Mouse (Mus musculus) forebrain, embryonic 15.5 days (tissue): ENCODE measurements around the gene Fgf5. TPM values are rescaled to one million over a fixed set of nuclear protein-coding genes. Genes with fewer than 3 reads are reported as not detected.

Source experiments
- ATAC-seq: fragments of 200-750 bp; cut with Nextera tagmentation; replicated peaks from 2 replicates; pipeline ENCODE4 v1.8.0; 2017; ENCODE audit warnings: mild to moderate bottlenecking, moderate TSS enrichment, moderate library complexity
- H3K27ac ChIP-seq: fragments of 300-500 bp; sonication (generic); replicated peaks from 2 replicates; pipeline ENCODE4 v1.5.1; 2015; ENCODE audit warnings: mild to moderate bottlenecking, inconsistent platforms
- H3K27me3 ChIP-seq: fragments of 300-500 bp; sonication (generic); 2 replicates; pipeline ENCODE4 v1.6.1; 2015; ENCODE audit warnings: inconsistent platforms
- H3K36me3 ChIP-seq: fragments of 300-500 bp; sonication (generic); 2 replicates; pipeline ENCODE4 v1.6.1; 2015; ENCODE audit warnings: mild to moderate bottlenecking, inconsistent platforms
- H3K4me1 ChIP-seq: fragments of 300-500 bp; sonication (generic); 2 replicates; pipeline ENCODE4 v1.6.1; 2015; ENCODE audit warnings: inconsistent platforms
- H3K4me2 ChIP-seq: fragments of 300-500 bp; sonication (generic); replicated peaks from 2 replicates; pipeline ENCODE4 v1.6.1; 2015; ENCODE audit warnings: mild to moderate bottlenecking, inconsistent platforms
- H3K4me3 ChIP-seq: fragments of 300-500 bp; sonication (generic); 2 replicates; pipeline ENCODE4 v1.5.1; 2015; ENCODE audit warnings: mild to moderate bottlenecking, inconsistent platforms
- H3K9ac ChIP-seq: fragments of 300-500 bp; sonication (generic); replicated peaks from 2 replicates; pipeline ENCODE4 v1.6.1; 2015; ENCODE audit warnings: mild to moderate bottlenecking, inconsistent platforms
- H3K9me3 ChIP-seq: fragments of 300-500 bp; sonication (generic); 2 replicates; pipeline ENCODE4 v1.6.1; 2016; ENCODE audit warnings: inconsistent platforms
- WGBS: fragments of 180-500 bp; shearing (Covaris S2); methylation state at CpG from one replicate; pipeline ENCODE4 v1.1.7; 2015; ENCODE audit warnings: mixed read lengths; 5-methylcytosine and 5-hydroxymethylcytosine counted together
- polyA plus RNA-seq: library from polyadenylated mRNA; unstranded; fragments of >200 nt; fragmentation: Nextera tagmentation; extraction: Ambion mirVana; gene quantifications from 2 replicates; pipeline ENCODE4 v1.2.1, GENCODE M21; 2015

Fgf5 gene
- polyA plus RNA-seq, 1 experiment from 2014 or later, result 0.79 TPM

DNA sequence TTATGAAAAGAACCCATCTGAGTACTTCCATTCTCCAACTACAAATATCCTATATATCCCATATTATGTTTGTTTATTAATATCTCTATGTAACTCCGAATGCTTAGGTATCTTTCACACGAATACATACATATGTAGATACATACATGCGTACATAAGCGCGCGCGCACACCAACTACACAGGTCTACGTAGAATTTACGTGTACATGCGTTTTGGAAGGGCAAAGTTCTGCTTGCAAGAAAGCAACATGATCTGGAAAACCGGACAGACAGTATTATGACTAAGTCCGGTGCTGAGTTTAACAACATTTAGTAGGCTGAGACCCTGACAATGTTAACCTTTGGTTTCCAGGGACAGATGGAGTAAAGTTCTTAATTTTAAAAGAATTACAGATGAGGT, 1.2 kb downstream of the Fgf5 start:
- Histone ChIP-seq H3K36me3 (no peaks in the 10 kb centered on the region), H3K4me3 (no peak overlapping the region; the same call in 1 of the 2 replicates), H3K4me1 (peaks cover 20% of the 10 kb centered on the region), H3K9me3 (no peaks in the 10 kb centered on the region), H3K9ac (no peak overlapping the region), H3K27ac (no peak overlapping the region), H3K4me2 (no peak overlapping the region), H3K27me3 (peaks cover 36% of the 10 kb centered on the region)
- no peak for ATAC-seq
- 3% methylated on average over 12 of the region's 12 CpGs for WGBS

DNA sequence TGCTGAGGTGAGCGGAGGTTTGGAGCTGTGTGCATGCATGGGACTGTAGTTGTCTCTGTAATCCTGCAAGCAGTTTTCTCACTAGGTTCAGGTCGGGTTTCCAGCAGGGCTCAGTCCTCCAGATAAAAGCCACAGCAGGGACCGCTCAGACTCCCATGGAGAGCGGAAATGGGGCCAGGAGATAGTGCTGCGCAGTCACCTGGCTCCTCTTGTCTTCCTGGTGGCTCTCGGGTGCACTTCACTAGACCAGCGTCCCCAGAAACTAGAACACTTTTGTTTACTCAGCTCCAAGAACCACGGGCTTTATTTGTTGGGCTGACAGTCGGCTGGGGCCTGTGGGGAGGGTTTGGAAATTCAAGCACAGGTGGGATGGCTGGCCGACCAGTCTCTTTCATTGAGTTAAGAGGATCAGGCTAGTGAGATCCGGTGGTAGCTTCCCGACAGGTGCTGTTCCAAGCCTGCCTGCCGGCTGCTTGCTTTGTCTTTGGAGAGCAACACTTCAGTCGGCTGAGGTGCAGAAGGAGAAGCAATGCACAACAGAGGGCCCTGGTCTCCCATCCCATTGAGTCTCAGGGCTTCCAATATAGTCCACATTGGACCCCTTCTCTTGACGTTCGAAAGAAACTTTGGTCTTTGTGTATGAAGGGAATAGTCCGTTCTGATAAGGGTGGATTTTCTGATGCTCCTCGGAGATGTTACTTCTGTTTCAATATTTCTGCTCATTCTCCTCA, 1.9 kb downstream of the Fgf5 start:
- H3K4me2 ChIP-seq, result 0 out of 2 replicates have a peak overlapping the region, but pooled peaks have one; percentile 7
- WGBS, result 7% methylated on average over 18 of the region's 18 CpGs
- peaks cover 36% of the 10 kb centered on the region for H3K27me3 ChIP-seq
- H3K4me3 ChIP-seq, result peak overlapping the region; percentile 4
- no peaks in the 10 kb centered on the region for H3K9me3 ChIP-seq
- no peak overlapping the region for H3K27ac ChIP-seq
- H3K4me1 ChIP-seq, result peaks cover 20% of the 10 kb centered on the region
- H3K36me3 ChIP-seq, result no peaks in the 10 kb centered on the region
- H3K9ac ChIP-seq, result no peak overlapping the region
- no peak for ATAC-seq

- 88% methylated on average over 21 of the region's 21 CpGs for WGBS
- H3K27me3 ChIP-seq, result no peaks in the 10 kb centered on the region
- H3K36me3 ChIP-seq, result no peaks in the 10 kb centered on the region
- no peak overlapping the region for H3K27ac ChIP-seq
- H3K4me2 ChIP-seq, result no peak overlapping the region
- H3K9ac ChIP-seq, result no peak overlapping the region
- no peaks in the 10 kb centered on the region for H3K9me3 ChIP-seq
- ATAC-seq, result no peak
- H3K4me1 ChIP-seq, result no peaks in the 10 kb centered on the region
- no peak overlapping the region for H3K4me3 ChIP-seq
These were observed 21.4 kb downstream of the Fgf5 start for GRCm38 (mm10) chr5:98275318-98275818.

- no peak overlapping the region for H3K27ac ChIP-seq
- no peak for ATAC-seq
- no peaks in the 10 kb centered on the region for H3K36me3 ChIP-seq
- H3K9me3 ChIP-seq, result no peaks in the 10 kb centered on the region
- H3K4me3 ChIP-seq, result no peak overlapping the region
- no peaks in the 10 kb centered on the region for H3K27me3 ChIP-seq
- 0 out of 2 replicates have a peak, but pooled peaks cover 5% of the 10 kb centered on the region for H3K4me1 ChIP-seq
- H3K4me2 ChIP-seq, result no peak overlapping the region
- 34% methylated on average over 9 of the region's 9 CpGs for WGBS
- H3K9ac ChIP-seq, result no peak overlapping the region
These were observed 28.0 kb downstream of the Fgf5 start for GRCm38 (mm10) chr5:98281993-98282392.

DNA sequence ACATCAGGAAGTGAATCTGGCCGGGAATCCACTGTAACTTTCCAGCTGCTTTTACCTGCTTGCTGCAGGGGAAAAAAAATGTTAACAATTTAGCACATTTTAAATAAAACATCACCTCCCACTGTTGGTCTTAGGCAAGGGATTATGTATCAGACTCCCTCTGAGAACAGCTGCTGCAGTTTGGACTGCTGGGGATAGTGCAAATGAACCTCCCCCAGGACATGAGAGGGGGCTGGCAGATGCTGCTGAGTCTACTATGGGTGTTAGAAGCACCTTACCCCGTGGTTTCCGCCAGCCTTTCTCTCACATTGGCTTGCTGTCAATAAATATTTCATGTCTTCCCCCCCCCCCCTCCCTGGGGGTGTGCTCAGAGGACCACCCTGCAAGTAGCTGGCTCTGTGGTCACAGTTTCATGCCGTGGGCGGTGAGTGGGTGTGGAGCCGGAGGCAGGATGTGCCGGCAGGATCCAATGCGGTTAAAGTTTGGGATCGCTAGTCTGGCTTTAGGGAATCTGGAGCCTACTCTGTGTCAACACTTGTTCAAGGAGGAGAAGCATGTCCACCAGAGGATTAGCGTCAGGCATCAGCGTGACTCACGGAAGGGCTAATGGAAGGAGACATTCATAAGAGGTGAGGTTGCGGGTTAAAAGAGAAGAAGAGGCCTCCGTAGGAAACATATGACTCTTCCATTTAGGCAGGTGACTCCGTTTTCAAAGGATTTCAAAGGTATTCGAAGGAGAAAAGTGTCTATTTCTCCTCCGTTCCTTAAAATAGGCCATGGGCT, 29.9 kb downstream of the Fgf5 start:
- Histone ChIP-seq H3K9me3 (no peaks in the 10 kb centered on the region), H3K36me3 (no peaks in the 10 kb centered on the region), H3K9ac (no peak overlapping the region), H3K27ac (no peak overlapping the region), H3K4me2 (no peak overlapping the region), H3K27me3 (no peaks in the 10 kb centered on the region), H3K4me3 (no peak overlapping the region), H3K4me1 (0 out of 2 replicates have a peak, but pooled peaks cover 5% of the 10 kb centered on the region)
- ATAC-seq, result no peak
- 40% methylated on average over 17 of the region's 17 CpGs for WGBS

- Histone ChIP-seq H3K9me3 (no peaks in the 10 kb centered on the region), H3K4me3 (no peak overlapping the region), H3K4me2 (no peak overlapping the region), H3K9ac (no peak overlapping the region), H3K27ac (no peak overlapping the region), H3K4me1 (peaks cover 13% of the 10 kb centered on the region), H3K36me3 (no peaks in the 10 kb centered on the region), H3K27me3 (peaks cover 20% of the 10 kb centered on the region)
- 83% methylated on average over 8 of the region's 8 CpGs for WGBS
- ATAC-seq, result no peak
These were observed 36.7 kb downstream of the Fgf5 start for GRCm38 (mm10) chr5:98290642-98291041.

DNA sequence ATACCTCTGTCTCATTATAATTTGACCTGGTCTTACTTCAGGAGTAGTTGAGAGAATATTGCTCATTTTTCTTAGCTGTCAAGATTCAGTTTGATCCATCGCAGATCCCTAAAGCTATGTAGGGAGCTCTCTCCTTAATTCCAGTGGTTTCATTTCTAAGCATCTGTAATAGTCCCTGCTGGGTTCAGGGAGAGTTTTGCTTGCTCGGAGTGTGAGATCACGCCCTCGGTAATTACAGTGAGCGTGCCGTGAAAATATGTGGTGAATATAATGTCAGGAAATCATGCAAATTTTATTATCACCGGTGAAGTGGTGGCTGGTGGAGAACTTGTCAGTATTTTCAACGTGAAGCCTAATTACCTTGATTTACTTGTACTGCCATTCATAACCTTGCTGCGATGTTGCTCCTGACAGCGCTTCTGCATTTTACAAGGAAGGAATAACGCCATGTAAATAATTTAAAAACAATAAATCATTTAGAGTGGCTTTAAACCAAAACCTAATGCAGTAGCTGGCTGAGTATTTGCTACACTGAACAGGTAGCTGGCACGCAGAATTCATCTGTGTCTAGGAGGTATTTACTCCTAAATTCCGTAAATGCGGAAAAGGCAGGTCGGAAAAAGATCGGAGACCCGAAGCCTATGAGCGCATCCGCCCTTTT, 38.5 kb downstream of the Fgf5 start:
- H3K4me2 ChIP-seq, result peak overlapping the region; percentile 47
- no peak for ATAC-seq
- H3K27me3 ChIP-seq, result peaks cover 20% of the 10 kb centered on the region
- H3K4me1 ChIP-seq, result peaks cover 13% of the 10 kb centered on the region
- H3K36me3 ChIP-seq, result no peaks in the 10 kb centered on the region
- WGBS, result 2% methylated on average over 19 of the region's 19 CpGs
- no peaks in the 10 kb centered on the region for H3K9me3 ChIP-seq
- H3K4me3 ChIP-seq, result peak overlapping the region; percentile 25
- H3K27ac ChIP-seq, result no peak overlapping the region
- 0 out of 2 replicates have a peak overlapping the region, but pooled peaks have one; percentile 5 for H3K9ac ChIP-seq

DNA sequence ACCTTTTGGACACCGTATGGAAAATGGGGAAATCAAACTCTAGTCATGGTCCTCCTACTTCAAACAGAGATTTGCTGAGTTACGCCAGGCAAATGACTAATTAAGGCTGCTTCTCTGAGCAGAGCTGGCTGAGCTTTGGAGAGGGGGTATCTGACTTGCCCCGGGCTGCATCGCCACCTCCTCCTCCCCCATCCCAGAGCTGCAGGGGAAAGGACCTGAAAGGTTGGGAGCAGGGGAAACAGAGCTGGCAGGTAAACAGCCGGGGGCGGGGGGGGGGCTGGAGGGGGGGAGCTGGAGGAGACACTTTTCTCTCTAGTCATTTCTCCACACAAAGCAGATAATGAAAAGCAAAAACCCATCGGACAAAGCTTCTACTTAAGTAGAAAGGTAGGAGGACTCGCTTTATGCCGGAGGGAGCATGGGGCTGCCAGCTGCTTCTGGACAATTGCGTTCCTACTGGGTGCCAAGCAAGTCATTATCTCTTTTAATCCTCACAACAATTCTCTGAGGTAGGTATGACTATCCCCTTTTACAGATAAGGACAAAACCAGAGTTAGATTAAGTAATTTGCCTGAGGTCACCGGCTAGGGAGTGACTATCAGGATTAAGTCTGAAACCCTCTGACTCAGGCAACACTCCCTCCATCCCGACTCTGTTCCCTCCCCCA, 39.2 kb downstream of the Fgf5 start:
- H3K4me2 ChIP-seq, result peak overlapping the region; percentile 47
- 0 out of 2 replicates have a peak overlapping the region, but pooled peaks have one; percentile 5 for H3K9ac ChIP-seq
- 1% methylated on average over 12 of the region's 12 CpGs for WGBS
- H3K27ac ChIP-seq, result no peak overlapping the region
- H3K4me1 ChIP-seq, result peaks cover 13% of the 10 kb centered on the region
- H3K36me3 ChIP-seq, result no peaks in the 10 kb centered on the region
- H3K9me3 ChIP-seq, result no peaks in the 10 kb centered on the region
- H3K27me3 ChIP-seq, result peaks cover 20% of the 10 kb centered on the region
- H3K4me3 ChIP-seq, result peak overlapping the region; percentile 25
- ATAC-seq, result no peak

GRCm38 (mm10) chr5:98300079-98300478, 46.1 kb downstream of the Fgf5 start:
- Histone ChIP-seq H3K27ac (no peak overlapping the region), H3K36me3 (no peaks in the 10 kb centered on the region), H3K9me3 (no peaks in the 10 kb centered on the region), H3K27me3 (no peaks in the 10 kb centered on the region), H3K9ac (no peak overlapping the region), H3K4me2 (no peak overlapping the region), H3K4me1 (no peaks in the 10 kb centered on the region), H3K4me3 (no peak overlapping the region)
- WGBS, result 94% methylated on average over 4 of the region's 4 CpGs
- no peak for ATAC-seq

DNA sequence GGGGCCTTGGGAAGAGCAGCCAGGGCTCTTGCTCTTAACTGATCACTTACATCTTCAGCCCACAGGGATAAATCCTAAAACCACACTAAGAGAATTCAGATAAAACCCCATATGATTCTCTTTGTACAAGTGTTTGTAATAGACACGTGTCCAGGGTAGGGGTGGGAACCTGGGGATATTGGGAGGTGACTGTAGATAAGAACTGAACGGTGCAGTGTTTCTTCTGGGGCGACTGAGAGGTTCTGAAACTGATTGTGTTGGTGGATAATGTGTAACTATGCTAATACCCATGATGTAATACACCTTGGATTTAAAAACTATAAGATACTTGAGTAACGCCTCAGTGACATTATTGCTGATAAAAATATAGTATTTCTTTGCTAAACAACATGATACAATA, 51.7 kb downstream of the Fgf5 start:
- Histone ChIP-seq H3K36me3 (no peaks in the 10 kb centered on the region), H3K9ac (no peak overlapping the region), H3K27ac (no peak overlapping the region), H3K27me3 (no peaks in the 10 kb centered on the region), H3K4me2 (no peak overlapping the region), H3K4me1 (no peaks in the 10 kb centered on the region), H3K4me3 (no peak overlapping the region), H3K9me3 (no peaks in the 10 kb centered on the region)
- no peak for ATAC-seq
- WGBS, result 86% methylated on average over 4 of the region's 4 CpGs

- H3K4me3 ChIP-seq, result no peak overlapping the region
- WGBS, result 48% methylated on average over 9 of the region's 9 CpGs
- H3K36me3 ChIP-seq, result no peaks in the 10 kb centered on the region
- no peak overlapping the region for H3K4me2 ChIP-seq
- H3K27ac ChIP-seq, result no peak overlapping the region
- no peaks in the 10 kb centered on the region for H3K9me3 ChIP-seq
- no peak for ATAC-seq
- no peaks in the 10 kb centered on the region for H3K4me1 ChIP-seq
- H3K9ac ChIP-seq, result no peak overlapping the region
- no peaks in the 10 kb centered on the region for H3K27me3 ChIP-seq
These were observed 52.5 kb downstream of the Fgf5 start for GRCm38 (mm10) chr5:98306528-98306927.
